Mouse (Mus musculus) MN1 (cell line): ENCODE measurements around the gene Adprm.
"Not testable (repeated sequence)": the region's sequence is repeated elsewhere in the genome, so short reads cannot be mapped to it uniquely, and the experiment has no call there.

Experiments used
- DNase-seq: peaks from one replicate; pipeline ENCODE4 v3.0.0-alpha.2; 2016; ENCODE audit warnings: low spot score

The Adprm gene

GRCm38 (mm10) chr11:67023191-67023590 is 29.2 kb downstream of the Adprm start:
- not testable (repeated sequence) for DNase-seq

DNA sequence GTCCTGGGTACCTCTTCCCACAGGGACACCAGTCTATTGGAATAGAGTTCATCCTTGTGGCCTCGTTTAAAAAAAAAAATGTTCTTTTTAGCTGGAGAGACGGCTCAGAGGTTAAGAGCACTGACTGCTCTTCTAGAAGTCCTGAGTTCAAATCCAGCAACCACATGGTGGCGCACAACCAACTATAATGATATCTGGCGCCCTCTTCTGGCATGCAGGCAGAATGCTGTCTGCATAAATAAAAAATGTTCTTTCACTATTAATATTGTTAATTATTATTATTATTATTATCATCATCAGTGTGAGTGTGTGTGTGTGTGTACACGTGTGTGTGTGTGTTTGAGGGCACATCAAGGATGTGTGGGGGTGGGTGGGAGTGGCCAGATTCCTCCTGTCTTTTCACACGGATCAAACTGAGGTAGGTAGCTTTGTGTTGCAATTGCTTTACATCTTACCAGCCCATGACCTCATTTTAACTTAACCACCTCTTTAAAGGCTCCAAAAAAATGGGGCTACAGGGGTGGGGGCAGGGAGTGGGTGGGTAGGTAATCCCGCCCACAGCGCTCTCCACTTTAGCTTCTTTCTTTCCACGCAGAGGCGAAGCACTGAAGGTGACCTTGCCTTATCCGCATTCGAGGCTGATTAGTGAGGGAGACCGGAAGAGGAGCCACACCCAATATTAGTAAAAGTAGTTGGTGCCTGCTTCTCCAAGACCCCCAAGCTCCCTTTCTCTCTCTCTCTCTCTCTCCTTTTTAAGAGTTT is 29.9 kb downstream of the Adprm start:
- no peak for DNase-seq

- peak; percentile 66 for DNase-seq
These were observed 31.4 kb downstream of the Adprm start for GRCm38 (mm10) chr11:67020948-67021347.

- DNase-seq: no peak
These were observed 32.5 kb downstream of the Adprm start for GRCm38 (mm10) chr11:67019711-67020475.

GRCm38 (mm10) chr11:67017801-67018591 is 34.4 kb downstream of the Adprm start:
- peak; percentile 93 for DNase-seq

DNA sequence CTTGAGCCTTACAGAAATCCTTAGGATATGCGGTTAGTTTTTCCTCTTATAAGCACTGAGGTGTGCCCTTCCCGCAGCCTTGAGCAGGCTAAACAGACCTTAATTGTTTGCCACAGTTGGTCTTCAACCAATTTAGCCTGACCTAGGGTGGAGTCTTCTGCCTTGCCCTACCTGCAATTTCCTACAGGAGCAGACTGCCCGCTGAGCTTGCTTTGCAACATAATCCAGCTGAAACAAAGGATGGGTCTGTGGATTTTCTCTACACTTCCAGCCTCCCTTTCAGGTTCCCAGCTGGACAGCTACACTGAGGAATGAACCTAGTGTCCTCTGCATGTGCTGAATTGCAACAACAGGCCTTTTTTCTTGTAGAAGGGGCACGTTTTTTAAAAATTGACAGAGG is 40.8 kb downstream of the Adprm start:
- no peak for DNase-seq

GRCm38 (mm10) chr11:67010430-67010829 is 42.0 kb downstream of the Adprm start:
- DNase-seq: peak; percentile 56

- DNase-seq: no peak
These were observed 43.9 kb downstream of the Adprm start for GRCm38 (mm10) chr11:67008528-67008927.

GRCm38 (mm10) chr11:67007961-67008360 is 44.4 kb downstream of the Adprm start:
- DNase-seq: peak; percentile 90

- no peak for DNase-seq
These were observed 49.5 kb downstream of the Adprm start for GRCm38 (mm10) chr11:67002911-67003310.

- DNase-seq: peak; percentile 73
These were observed 50.7 kb downstream of the Adprm start for GRCm38 (mm10) chr11:67001717-67002116.

- DNase-seq: peak; percentile 28
These were observed 51.7 kb downstream of the Adprm start for GRCm38 (mm10) chr11:67000671-67001070.

DNA sequence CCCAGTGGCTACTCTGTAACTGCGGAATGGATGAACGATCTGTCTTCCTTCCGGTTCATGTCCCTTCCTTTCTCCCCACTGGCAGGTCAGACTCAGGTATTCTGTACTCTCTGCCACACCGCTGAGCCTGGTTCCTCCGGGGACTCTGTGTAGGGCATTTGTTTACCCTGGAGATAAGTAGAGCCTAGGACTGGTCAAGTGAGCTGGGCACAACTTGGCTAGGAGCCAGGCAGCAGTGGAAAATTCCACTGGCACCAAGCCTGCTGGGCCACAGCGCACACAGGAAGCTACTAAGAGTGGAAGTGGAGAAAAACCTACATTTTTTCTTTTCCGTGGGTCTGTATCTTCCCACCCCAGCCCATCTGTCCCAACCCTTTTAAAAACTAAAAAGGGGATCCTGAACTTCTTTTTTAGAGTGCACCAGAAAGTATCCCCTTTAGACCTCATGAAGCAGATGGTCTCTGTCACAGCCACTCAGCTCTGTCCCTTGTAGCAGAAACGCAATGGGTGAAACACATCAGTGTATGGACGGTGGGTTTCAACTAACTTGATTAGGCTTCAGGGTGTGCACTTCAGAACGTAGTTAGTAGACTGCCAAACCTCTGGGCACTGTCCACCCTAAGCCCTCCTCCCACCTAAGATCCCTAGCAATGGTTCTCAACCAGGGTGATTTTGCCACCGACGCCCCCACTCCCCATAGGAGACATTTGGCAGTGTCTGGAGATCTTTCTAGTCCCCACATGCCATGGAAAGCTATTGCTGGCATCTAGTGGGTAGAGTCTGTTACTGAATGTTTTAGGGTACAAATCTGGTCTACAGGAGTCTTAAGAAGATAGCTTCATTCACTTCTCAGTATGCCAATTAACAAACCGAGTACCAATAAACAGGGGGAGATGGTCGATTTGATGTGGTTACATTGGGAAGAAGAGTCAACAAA is 53.7 kb downstream of the Adprm start:
- peak; percentile 69 for DNase-seq

GRCm38 (mm10) chr11:66996446-66996845 is 55.9 kb downstream of the Adprm start:
- DNase-seq: no peak

DNA sequence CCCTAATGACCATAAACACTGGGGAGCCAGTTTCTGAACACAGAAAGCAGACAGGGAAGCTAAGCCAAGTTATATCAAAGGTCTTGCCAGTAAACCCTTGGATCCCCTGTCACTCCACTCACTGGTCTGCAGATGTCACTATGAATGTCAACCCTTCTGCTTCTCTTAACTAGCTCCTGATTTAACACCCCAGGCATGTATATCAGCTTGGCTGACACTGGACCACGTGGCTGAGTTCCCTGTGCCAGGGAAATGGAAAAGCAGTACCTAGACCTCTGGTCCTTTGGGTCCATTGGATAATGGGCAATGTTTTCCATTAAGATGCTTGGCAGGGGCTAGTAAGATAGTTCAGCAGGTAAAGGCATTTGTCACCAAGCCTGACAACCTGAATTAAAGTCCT is 58.7 kb downstream of the Adprm start:
- no peak for DNase-seq

- DNase-seq: peak; percentile 49
These were observed 60.2 kb downstream of the Adprm start for GRCm38 (mm10) chr11:66992150-66992549.
